Mouse (Mus musculus): ENCODE results near the gene Klk1b4. TPM values are rescaled to one million over a fixed set of nuclear protein-coding genes. Genes with fewer than 3 reads are reported as not detected.
"Not testable (repeated sequence)": the region's sequence is repeated elsewhere in the genome, so short reads cannot be mapped to it uniquely, and the experiment has no call there.

The Klk1b4 gene
- total RNA-seq (2021), result not detected

- DNase-seq, result not testable (repeated sequence)
Measured at GRCm38 (mm10) chr7:44207135-44207534, at the start of gene Klk1b4. Gene Klk1b4 (plus strand): TSS chr7:44207435.

- no peak for DNase-seq
Measured at GRCm38 (mm10) chr7:44179299-44180045, 27.8 kb upstream of the Klk1b4 start.

GRCm38 (mm10) chr7:44186516-44186915 is 20.7 kb upstream of the Klk1b4 start:
- DNase-seq, result not testable (repeated sequence)

- not testable (repeated sequence) for DNase-seq
Measured at GRCm38 (mm10) chr7:44187936-44188335, 19.3 kb upstream of the Klk1b4 start, which contains the start of gene Klk1b24. Gene Klk1b24 (plus strand): TSS chr7:44188236.

GRCm38 (mm10) chr7:44193466-44193865 is 13.8 kb upstream of the Klk1b4 start:
- not testable (repeated sequence) for DNase-seq

- no peak for DNase-seq
Measured at GRCm38 (mm10) chr7:44197891-44198290, 9.3 kb upstream of the Klk1b4 start, which contains the start of gene Klk1b3. Gene Klk1b3 (plus strand): TSS chr7:44198191.

- no peak for DNase-seq
Measured at GRCm38 (mm10) chr7:44208307-44208706, 1.1 kb downstream of the Klk1b4 start.

GRCm38 (mm10) chr7:44215645-44216044 is 8.4 kb downstream of the Klk1b4 start, which contains the start of gene Klk1b5:
Gene Klk1b5 (plus strand): TSS chr7:44215945.
- DNase-seq, result no peak

GRCm38 (mm10) chr7:44221601-44222000 is 14.4 kb downstream of the Klk1b4 start:
- DNase-seq, result not testable (repeated sequence)

- DNase-seq, result not testable (repeated sequence)
Measured at GRCm38 (mm10) chr7:44222335-44222734, 15.1 kb downstream of the Klk1b4 start.

- DNase-seq, result no peak
Measured at GRCm38 (mm10) chr7:44225076-44225475, 17.8 kb downstream of the Klk1b4 start, which contains the start of gene Klk1. Gene Klk1 (plus strand): TSS chr7:44225360.

GRCm38 (mm10) chr7:44235909-44236308 is 28.7 kb downstream of the Klk1b4 start, which contains the start of gene Gm36864:
Gene Gm36864 (plus strand): TSS chr7:44236177.
- DNase-seq, result no peak

- DNase-seq, result no peak
Measured at GRCm38 (mm10) chr7:44239913-44240312, 32.7 kb downstream of the Klk1b4 start.

- DNase-seq, result no peak
Measured at GRCm38 (mm10) chr7:44240712-44241111, 33.5 kb downstream of the Klk1b4 start.

GRCm38 (mm10) chr7:44241163-44241562 is 33.9 kb downstream of the Klk1b4 start:
- no peak for DNase-seq

GRCm38 (mm10) chr7:44244080-44244479 is 36.8 kb downstream of the Klk1b4 start:
- no peak for DNase-seq

GRCm38 (mm10) chr7:44246055-44246983 is 39.1 kb downstream of the Klk1b4 start, which contains the start of the genes 1700028J19Rik and 2410002F23Rik:
Gene 1700028J19Rik (minus strand): TSS chr7:44246695.
Gene 2410002F23Rik (plus strand): TSS chr7:44246722.
- peak; percentile 94 for DNase-seq

- no peak for DNase-seq
Measured at GRCm38 (mm10) chr7:44246984-44247470, 39.8 kb downstream of the Klk1b4 start.

GRCm38 (mm10) chr7:44247971-44248370 is 40.7 kb downstream of the Klk1b4 start:
- no peak for DNase-seq

GRCm38 (mm10) chr7:44249248-44249647 is 42.0 kb downstream of the Klk1b4 start:
- DNase-seq, result no peak

- DNase-seq, result not testable (repeated sequence)
Measured at GRCm38 (mm10) chr7:44250732-44251275, 43.6 kb downstream of the Klk1b4 start.

GRCm38 (mm10) chr7:44253023-44253616 is 45.9 kb downstream of the Klk1b4 start:
- no peak for DNase-seq

Measured in heart, postnatal 4 days (tissue).